Mouse (Mus musculus) liver, embryonic 12.5 days (tissue): ENCODE results near the gene Mesd. TPM values are rescaled to one million over a fixed set of nuclear protein-coding genes. Genes with fewer than 3 reads are reported as not detected.

ENCODE experiments used
- ATAC-seq: fragments of 200-750 bp; cut with Nextera tagmentation; 2 replicates; pipeline ENCODE4 v1.8.0; 2017; ENCODE audit warnings: moderate number of reproducible peaks, mild to moderate bottlenecking, moderate library complexity
- H3K27ac ChIP-seq: fragments of 300-500 bp; sonication (generic); 2 replicates; pipeline ENCODE4 v1.5.1; 2016; ENCODE audit warnings: mild to moderate bottlenecking
- H3K27me3 ChIP-seq: fragments of 300-500 bp; sonication (generic); replicated peaks from 2 replicates; pipeline ENCODE4 v1.6.1; 2016; ENCODE audit warnings: mild to moderate bottlenecking, moderate library complexity
- H3K36me3 ChIP-seq: fragments of 300-500 bp; sonication (generic); 2 replicates; pipeline ENCODE4 v1.6.1; 2016; ENCODE audit warnings: mild to moderate bottlenecking, moderate library complexity
- H3K4me1 ChIP-seq: fragments of 300-500 bp; sonication (generic); 2 replicates; pipeline ENCODE4 v1.6.1; 2016
- H3K4me2 ChIP-seq: fragments of 300-500 bp; sonication (generic); 2 replicates; pipeline ENCODE4 v1.6.1; 2016; ENCODE audit warnings: mild to moderate bottlenecking, moderate library complexity
- H3K4me3 ChIP-seq: fragments of 300-500 bp; sonication (generic); 2 replicates; pipeline ENCODE4 v1.5.1; 2016; ENCODE audit warnings: mild to moderate bottlenecking, moderate library complexity
- H3K9ac ChIP-seq: fragments of 300-500 bp; sonication (generic); 2 replicates; pipeline ENCODE4 v1.6.1; 2016; ENCODE audit warnings: mild to moderate bottlenecking, moderate library complexity
- H3K9me3 ChIP-seq: fragments of 300-500 bp; sonication (generic); replicated peaks from 2 replicates; pipeline ENCODE4 v1.6.1; 2016; ENCODE audit warnings: mild to moderate bottlenecking, moderate library complexity
- WGBS: fragments of 180-500 bp; shearing (Covaris S2); methylation state at CpG from one replicate; pipeline ENCODE4 v1.1.7; 2016; ENCODE audit not compliant: insufficient replicate concordance; 5-methylcytosine and 5-hydroxymethylcytosine counted together
- polyA plus RNA-seq: library from polyadenylated mRNA; unstranded; fragments of >200 nt; fragmentation: Nextera tagmentation; extraction: Ambion mirVana; gene quantifications from 2 replicates; pipeline ENCODE4 v1.2.1, GENCODE M21; 2016

Mesd gene
- polyA plus RNA-seq, 1 experiment from 2014 or later, result 76.5 TPM

DNA sequence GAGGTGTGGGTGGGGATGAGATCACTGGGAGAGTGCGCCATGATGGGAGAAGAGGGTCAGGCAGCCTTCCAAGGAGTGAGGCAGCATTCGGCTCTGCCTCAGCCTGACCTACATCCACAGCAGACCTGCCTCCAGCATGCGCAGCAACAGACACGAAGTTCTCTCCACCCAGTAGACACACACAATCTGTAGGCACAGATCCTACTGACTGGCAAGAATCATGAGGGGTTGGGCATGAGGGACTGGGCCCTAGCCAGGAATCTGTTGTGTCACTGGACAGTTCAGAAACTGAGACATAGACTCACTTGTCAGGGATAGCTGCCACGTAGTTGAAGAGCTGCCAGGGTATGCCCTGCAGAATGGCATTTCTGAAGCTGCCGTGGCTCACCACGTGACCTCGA, 57.4 kb downstream of the Mesd start:
- Histone ChIP-seq H3K27me3 (no peaks in the 10 kb centered on the region), H3K27ac (no peak overlapping the region), H3K4me2 (no peak overlapping the region), H3K36me3 (no peaks in the 10 kb centered on the region), H3K9ac (no peak overlapping the region), H3K4me3 (no peak overlapping the region), H3K9me3 (no peaks in the 10 kb centered on the region), H3K4me1 (no peaks in the 10 kb centered on the region)
- no peak for ATAC-seq
- WGBS, result 68% methylated on average over 8 of the region's 8 CpGs

- ATAC-seq, result no peak
- Histone ChIP-seq H3K9me3 (no peaks in the 10 kb centered on the region), H3K4me1 (no peaks in the 10 kb centered on the region), H3K27me3 (no peaks in the 10 kb centered on the region), H3K36me3 (no peaks in the 10 kb centered on the region), H3K4me2 (no peak overlapping the region), H3K27ac (no peak overlapping the region), H3K4me3 (no peak overlapping the region), H3K9ac (no peak overlapping the region)
- WGBS, result 57% methylated on average over 7 of the region's 7 CpGs
Measured at GRCm38 (mm10) chr7:83948743-83949142, 64.5 kb downstream of the Mesd start.

DNA sequence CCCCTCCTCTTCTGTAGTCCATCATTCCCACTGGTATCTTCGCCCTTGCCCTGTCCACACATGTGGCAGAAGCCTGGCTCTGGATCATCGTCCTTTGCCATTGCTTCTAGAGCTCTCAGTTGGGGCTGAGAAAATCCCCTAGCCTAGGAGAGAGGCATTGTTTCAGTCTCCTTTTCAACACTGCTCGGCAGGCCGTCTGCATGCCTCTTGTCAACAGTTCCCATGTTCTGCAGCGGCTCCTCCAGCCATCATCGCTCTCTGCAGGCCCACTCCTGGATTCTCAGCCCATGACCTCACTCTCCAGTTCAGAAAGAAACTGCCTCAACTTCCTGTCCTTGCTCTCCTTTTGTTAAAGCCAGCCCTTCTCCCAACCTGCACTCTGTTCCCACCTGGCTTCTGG, 65.4 kb downstream of the Mesd start:
- Histone ChIP-seq H3K4me2 (no peak overlapping the region), H3K4me1 (no peaks in the 10 kb centered on the region), H3K4me3 (no peak overlapping the region), H3K9ac (no peak overlapping the region), H3K36me3 (no peaks in the 10 kb centered on the region), H3K9me3 (no peaks in the 10 kb centered on the region), H3K27ac (no peak overlapping the region), H3K27me3 (no peaks in the 10 kb centered on the region)
- ATAC-seq, result no peak
- WGBS, result 74% methylated on average over 6 of the region's 6 CpGs

Other genes starting within 250 kb of the Mesd start
- gene Il16, start 138.7 kb upstream of the Mesd start, polyA plus RNA-seq, result 4.7 and 5.2 TPM in 2 replicates
- gene Cfap161, start 89.6 kb upstream of the Mesd start, polyA plus RNA-seq, result not detected in 2 replicates
- 21.7 and 23.1 TPM in 2 replicates for gene Tlnrd1, start 161 bp upstream of the Mesd start, polyA plus RNA-seq
- 0.05 and 0.13 TPM in 2 replicates for gene Cemip, start 202.0 kb downstream of the Mesd start, polyA plus RNA-seq